Mouse (Mus musculus) hindbrain, embryonic 12.5 days (tissue): ENCODE results near the gene Supt16. TPM values are rescaled to one million over a fixed set of nuclear protein-coding genes. Genes with fewer than 3 reads are reported as not detected.

Experiments used
- ATAC-seq: fragments of 200-750 bp; cut with Nextera tagmentation; 2 replicates; pipeline ENCODE4 v1.8.0; 2017; ENCODE audit warnings: moderate TSS enrichment; ENCODE audit not compliant: low FRiP score
- H3K27ac ChIP-seq: fragments of 300-500 bp; sonication (generic); 2 replicates; pipeline ENCODE4 v1.5.1; 2016; ENCODE audit warnings: mild to moderate bottlenecking
- H3K27me3 ChIP-seq: fragments of 300-500 bp; sonication (generic); 2 replicates; pipeline ENCODE4 v1.6.1; 2016; ENCODE audit warnings: mild to moderate bottlenecking
- H3K36me3 ChIP-seq: fragments of 300-500 bp; sonication (generic); 2 replicates; pipeline ENCODE4 v1.6.1; 2016; ENCODE audit warnings: mild to moderate bottlenecking
- H3K4me1 ChIP-seq: fragments of 300-500 bp; sonication (generic); 2 replicates; pipeline ENCODE4 v1.6.1; 2016
- H3K4me2 ChIP-seq: fragments of 300-500 bp; sonication (generic); replicated peaks from 2 replicates; pipeline ENCODE4 v1.6.1; 2016; ENCODE audit warnings: mild to moderate bottlenecking
- H3K4me3 ChIP-seq: fragments of 300-500 bp; sonication (generic); 2 replicates; pipeline ENCODE4 v1.5.1; 2016; ENCODE audit warnings: mild to moderate bottlenecking
- H3K9ac ChIP-seq: fragments of 300-500 bp; sonication (generic); 2 replicates; pipeline ENCODE4 v1.6.1; 2016; ENCODE audit warnings: mild to moderate bottlenecking, moderate library complexity
- H3K9me3 ChIP-seq: fragments of 300-500 bp; sonication (generic); replicated peaks from 2 replicates; pipeline ENCODE4 v1.6.1; 2016; ENCODE audit warnings: mild to moderate bottlenecking
- WGBS: fragments of 180-500 bp; shearing (Covaris S2); methylation state at CpG from one replicate; pipeline ENCODE4 v1.1.7; 2016; 5-methylcytosine and 5-hydroxymethylcytosine counted together
- polyA plus RNA-seq: library from polyadenylated mRNA; unstranded; fragments of >200 nt; fragmentation: Nextera tagmentation; extraction: Ambion mirVana; gene quantifications from 2 replicates; pipeline ENCODE4 v1.2.1, GENCODE M21; 2016

The Supt16 gene
- polyA plus RNA-seq = 68.3 and 72.3 TPM in 2 replicates

- peak; percentile 97 for ATAC-seq
- under 1% methylated on average over 59 of the region's 59 CpGs for WGBS
- Histone ChIP-seq H3K27me3 (no peaks in the 10 kb centered on the region), H3K4me2 (peak within 1 kb of the TSS; percentile 75), H3K9ac (peak within 1 kb of the TSS; percentile 99), H3K9me3 (no peaks in the 10 kb centered on the region), H3K4me3 (peak within 1 kb of the TSS; percentile 98), H3K27ac (peak within 1 kb of the TSS; percentile 95), H3K4me1 (peaks cover 17% of the 10 kb centered on the region), H3K36me3 (peaks cover 35% of the 10 kb centered on the region)
Measured at GRCm38 (mm10) chr14:52197156-52197878, at the start of gene Supt16. Gene Supt16, minus strand, starts transcription at chr14:52197416.

- Histone ChIP-seq H3K36me3 (no peaks in the 10 kb centered on the region), H3K4me1 (peaks cover 14% of the 10 kb centered on the region), H3K4me2 (no peak overlapping the region), H3K9me3 (no peaks in the 10 kb centered on the region), H3K4me3 (no peak overlapping the region), H3K27me3 (no peaks in the 10 kb centered on the region), H3K9ac (no peak overlapping the region), H3K27ac (no peak overlapping the region)
- WGBS = 86% methylated on average over 4 of the region's 4 CpGs
- ATAC-seq = no peak
Measured at GRCm38 (mm10) chr14:52246129-52246528, 48.9 kb upstream of the Supt16 start.

GRCm38 (mm10) chr14:52244690-52245042, 47.5 kb upstream of the Supt16 start:
- H3K27ac ChIP-seq = peak overlapping the region; percentile 62
- peak; percentile 83 for ATAC-seq

GRCm38 (mm10) chr14:52244041-52244689, 46.9 kb upstream of the Supt16 start:
- Histone ChIP-seq H3K27ac (peak overlapping the region; percentile 62), H3K27me3 (no peaks in the 10 kb centered on the region), H3K9me3 (no peaks in the 10 kb centered on the region), H3K4me3 (peak overlapping the region; percentile 69), H3K9ac (peak overlapping the region; percentile 79), H3K4me1 (peaks cover 14% of the 10 kb centered on the region), H3K36me3 (0 out of 2 replicates have a peak, but pooled peaks cover 3% of the 10 kb centered on the region), H3K4me2 (peak overlapping the region; percentile 87)
- ATAC-seq = peak; percentile 100
- WGBS = 0% methylated on average over 32 of the region's 32 CpGs

More at GRCm38 (mm10) chr14:52244690-52245042, 47.5 kb upstream of the Supt16 start:
- peak overlapping the region; percentile 69 for H3K4me3 ChIP-seq
- 0 out of 2 replicates have a peak, but pooled peaks cover 3% of the 10 kb centered on the region for H3K36me3 ChIP-seq
- peak overlapping the region; percentile 79 for H3K9ac ChIP-seq
- no peaks in the 10 kb centered on the region for H3K9me3 ChIP-seq
- H3K4me2 ChIP-seq = peak overlapping the region; percentile 87
- peaks cover 14% of the 10 kb centered on the region for H3K4me1 ChIP-seq
- 10% methylated on average over 7 of the region's 7 CpGs for WGBS
- H3K27me3 ChIP-seq = no peaks in the 10 kb centered on the region

- Histone ChIP-seq H3K36me3 (peaks cover 61% of the 10 kb centered on the region), H3K9me3 (no peaks in the 10 kb centered on the region)
Measured at GRCm38 (mm10) chr14:52236216-52236615, 39.0 kb upstream of the Supt16 start.

GRCm38 (mm10) chr14:52235165-52235564, 37.9 kb upstream of the Supt16 start:
- no peaks in the 10 kb centered on the region for H3K27me3 ChIP-seq
- H3K36me3 ChIP-seq = peaks cover 69% of the 10 kb centered on the region
- no peak overlapping the region for H3K4me2 ChIP-seq
- H3K9me3 ChIP-seq = no peaks in the 10 kb centered on the region
- no peak overlapping the region for H3K9ac ChIP-seq
- no peaks in the 10 kb centered on the region for H3K4me1 ChIP-seq
- no peak overlapping the region for H3K27ac ChIP-seq
- 95% methylated on average over 7 of the region's 7 CpGs for WGBS
- no peak for ATAC-seq
- no peak overlapping the region for H3K4me3 ChIP-seq

More at GRCm38 (mm10) chr14:52236216-52236615, 39.0 kb upstream of the Supt16 start:
- Histone ChIP-seq H3K27ac (no peak overlapping the region), H3K4me2 (no peak overlapping the region), H3K4me3 (no peak overlapping the region), H3K4me1 (no peaks in the 10 kb centered on the region), H3K27me3 (no peaks in the 10 kb centered on the region), H3K9ac (no peak overlapping the region)
- ATAC-seq = no peak
- WGBS = 94% methylated on average over 1 of the region's 1 CpGs

- Histone ChIP-seq H3K4me3 (no peak overlapping the region), H3K27ac (no peak overlapping the region), H3K27me3 (no peaks in the 10 kb centered on the region), H3K9me3 (no peaks in the 10 kb centered on the region), H3K4me2 (no peak overlapping the region), H3K4me1 (no peaks in the 10 kb centered on the region), H3K36me3 (peaks cover 91% of the 10 kb centered on the region), H3K9ac (no peak overlapping the region)
- 85% methylated on average over 6 of the region's 6 CpGs for WGBS
- no peak for ATAC-seq
Measured at GRCm38 (mm10) chr14:52232249-52232648, 35.0 kb upstream of the Supt16 start.

- 91% methylated on average over 2 of the region's 2 CpGs for WGBS
- Histone ChIP-seq H3K9me3 (no peaks in the 10 kb centered on the region), H3K27me3 (no peaks in the 10 kb centered on the region), H3K27ac (no peak overlapping the region), H3K36me3 (peaks cover 89% of the 10 kb centered on the region), H3K4me1 (no peaks in the 10 kb centered on the region), H3K4me2 (no peak overlapping the region), H3K4me3 (no peak overlapping the region), H3K9ac (no peak overlapping the region)
- no peak for ATAC-seq
Measured at GRCm38 (mm10) chr14:52225972-52226371, 28.8 kb upstream of the Supt16 start.

- no peak overlapping the region for H3K4me3 ChIP-seq
- no peaks in the 10 kb centered on the region for H3K4me1 ChIP-seq
- peaks cover 89% of the 10 kb centered on the region for H3K36me3 ChIP-seq
- no peaks in the 10 kb centered on the region for H3K9me3 ChIP-seq
- no peaks in the 10 kb centered on the region for H3K27me3 ChIP-seq
- no peak for ATAC-seq
- WGBS = 94% methylated on average over 5 of the region's 5 CpGs
- H3K9ac ChIP-seq = no peak overlapping the region
- H3K4me2 ChIP-seq = no peak overlapping the region
- no peak overlapping the region for H3K27ac ChIP-seq
Measured at GRCm38 (mm10) chr14:52217261-52217660, 20.0 kb upstream of the Supt16 start.

GRCm38 (mm10) chr14:52199412-52199811, 2.2 kb upstream of the Supt16 start:
- Histone ChIP-seq H3K9ac (no peak overlapping the region), H3K4me1 (peaks cover 17% of the 10 kb centered on the region), H3K4me2 (no peak overlapping the region), H3K36me3 (peaks cover 44% of the 10 kb centered on the region), H3K9me3 (no peaks in the 10 kb centered on the region), H3K27ac (no peak overlapping the region), H3K4me3 (no peak overlapping the region), H3K27me3 (no peaks in the 10 kb centered on the region)
- no peak for ATAC-seq
- 92% methylated on average over 4 of the region's 4 CpGs for WGBS

GRCm38 (mm10) chr14:52198141-52198540, 925 bp upstream of the Supt16 start:
- Histone ChIP-seq H3K9me3 (no peaks in the 10 kb centered on the region), H3K4me3 (peak overlapping the region; percentile 98), H3K9ac (no peak overlapping the region), H3K4me1 (peaks cover 17% of the 10 kb centered on the region), H3K4me2 (peak overlapping the region; percentile 75), H3K27me3 (no peaks in the 10 kb centered on the region), H3K36me3 (peaks cover 36% of the 10 kb centered on the region), H3K27ac (no peak overlapping the region)
- ATAC-seq = no peak
- WGBS = 26% methylated on average over 3 of the region's 3 CpGs

GRCm38 (mm10) chr14:52196230-52197155, 723 bp downstream of the Supt16 start:
- peaks cover 17% of the 10 kb centered on the region for H3K4me1 ChIP-seq
- H3K4me3 ChIP-seq = peak overlapping the region; percentile 98
- under 1% methylated on average over 38 of the region's 59 CpGs for WGBS
- H3K9me3 ChIP-seq = no peaks in the 10 kb centered on the region
- no peaks in the 10 kb centered on the region for H3K27me3 ChIP-seq
- H3K36me3 ChIP-seq = peaks cover 33% of the 10 kb centered on the region
- H3K27ac ChIP-seq = peak overlapping the region; percentile 95
- H3K4me2 ChIP-seq = peak overlapping the region; percentile 75
- ATAC-seq = peak; percentile 67
- peak overlapping the region; percentile 99 for H3K9ac ChIP-seq
